Mouse (Mus musculus) heart, adult 2 months (tissue): Measurements from ENCODE around the gene Zmiz2. TPM values are rescaled to one million over a fixed set of nuclear protein-coding genes. Genes with fewer than 3 reads are reported as not detected.
A peak's percentile ranks its signal among the peaks of the same experiment; 100 is the strongest.
"Not testable (repeated sequence)": the region's sequence is repeated elsewhere in the genome, so short reads cannot be mapped to it uniquely, and the experiment has no call there.

Experiments used
- DNase-seq, 2 experiments: peaks; one replicate each; pipeline ENCODE4 v3.0.0; 2021
- H3K27ac ChIP-seq: fragments of 200-600 bp; 2 replicates; pipeline ENCODE4 v1.8.1; 2022
- H3K27me3 ChIP-seq: fragments of 200-500 bp; 2 replicates; pipeline ENCODE4 v1.6.1; 2012; ENCODE audit warnings: mild to moderate bottlenecking, low read length, inconsistent platforms, mixed read lengths; ENCODE audit not compliant: control insufficient read depth, insufficient read depth
- H3K36me3 ChIP-seq: fragments of 200-500 bp; 2 replicates; pipeline ENCODE4 v1.6.1; 2012; ENCODE audit warnings: low read length, inconsistent platforms; ENCODE audit not compliant: control insufficient read depth, insufficient read depth
- H3K4me1 ChIP-seq: fragments of 200-500 bp; 2 replicates; pipeline ENCODE4 v1.6.1; 2011; ENCODE audit warnings: low read length; ENCODE audit not compliant: control insufficient read depth, insufficient read depth
- H3K4me3 ChIP-seq: fragments of 200-600 bp; 2 replicates; pipeline ENCODE4 v1.8.1; 2022
- H3K79me2 ChIP-seq: fragments of 200-500 bp; replicated peaks from 2 replicates; pipeline ENCODE4 v1.6.1; 2012; ENCODE audit warnings: mild to moderate bottlenecking, inconsistent platforms, low read length, moderate library complexity, mixed read lengths; ENCODE audit not compliant: control insufficient read depth, insufficient read depth
- H3K9ac ChIP-seq: fragments of 200-500 bp; 2 replicates; pipeline ENCODE4 v1.6.1; 2012; ENCODE audit warnings: low read depth, mild to moderate bottlenecking, control low read depth, inconsistent platforms, low read length, mixed read lengths
- CTCF ChIP-seq: fragments of 200-600 bp; IDR thresholded peaks from 2 replicates; pipeline ENCODE4 v1.8.1; 2022; ENCODE audit warnings: antibody characterized with exemption, mild to moderate bottlenecking, moderate library complexity
- EP300 ChIP-seq: fragments of 200-500 bp; IDR thresholded peaks from 2 replicates; pipeline ENCODE4 v1.6.1; 2011; ENCODE audit warnings: low read depth, low read length, control low read depth; ENCODE audit not compliant: insufficient read depth
- POLR2A ChIP-seq: fragments of 200-500 bp; IDR thresholded peaks from 2 replicates; pipeline ENCODE4 v1.6.1; 2011; ENCODE audit warnings: mild to moderate bottlenecking, low read depth, low read length, control low read depth; ENCODE audit not compliant: insufficient read depth
- WGBS: fragments of 180-500 bp; shearing (Covaris S2); methylation state at CpG from one replicate; pipeline ENCODE4 v1.1.7; 2018; 5-methylcytosine and 5-hydroxymethylcytosine counted together
- intact Hi-C: fragments of 180-260 bp; cut with DNase I; formaldehyde crosslinking; loops from one replicate; pipeline ENCODE4 v1.15.1; 2025
- polyA plus RNA-seq: library from polyadenylated mRNA; depleted of rRNA; stranded (reverse); fragments of >200 nt; gene quantifications from 2 replicates; pipeline ENCODE4 v1.2.3, GENCODE M21; 2012
- total RNA-seq, 2 experiments: library from RNA; stranded (reverse); gene quantifications; 2 replicates each; pipeline ENCODE4 v1.2.3; 2021

The Zmiz2 gene
- total and polyA plus RNA-seq, 3 experiments: 35.7 to 39.3 (median 36.6) TPM

DNA sequence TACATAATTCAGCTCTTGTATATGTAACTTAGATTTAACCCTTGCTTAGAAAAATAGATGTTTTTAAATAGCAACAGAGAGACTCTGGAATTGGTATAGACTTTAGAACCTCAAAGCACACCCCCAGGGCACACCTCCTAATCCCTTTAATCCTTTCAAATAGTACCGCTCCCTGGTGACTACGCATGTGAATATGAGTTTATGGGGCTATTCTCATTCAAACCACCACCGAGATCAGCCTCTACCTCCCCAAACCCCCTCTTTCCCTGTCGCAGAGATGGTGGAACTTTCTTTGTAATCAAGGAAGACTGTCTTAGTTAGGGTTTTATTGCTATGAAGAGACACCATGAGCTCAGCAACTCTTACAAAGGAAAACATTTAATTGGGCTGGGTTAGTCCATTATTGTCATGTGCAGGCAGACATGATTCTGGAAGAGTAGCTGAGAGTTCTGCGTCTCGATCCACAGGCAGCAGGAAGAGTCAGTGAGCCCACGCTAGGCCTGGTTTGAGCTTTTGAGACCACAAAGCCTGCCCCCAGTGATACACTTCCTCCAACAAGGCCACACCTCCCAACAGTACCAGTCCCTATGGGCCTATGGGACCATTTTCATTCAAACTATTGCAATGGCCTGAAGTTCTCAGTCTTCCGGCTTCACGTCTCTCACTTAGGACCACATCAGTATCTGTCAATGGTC is 24.1 kb upstream of the Zmiz2 start:
- peaks cover 1% of the 10 kb centered on the region; the same call in 1 of the 2 replicates for H3K4me1 ChIP-seq
- no peaks in the 10 kb centered on the region for H3K27me3 ChIP-seq
- H3K4me3 ChIP-seq: no peak overlapping the region
- intact Hi-C loops: loop anchor here (10.0 kb wide), 1 partner anchor 260 kb away; the partner anchor contains the start of gene Tbrg4
- H3K9ac ChIP-seq: no peak overlapping the region
- no peak for DNase-seq
- TF ChIP-seq EP300 (no peak), POLR2A (no peak), CTCF (no peak)
- no peaks in the 10 kb centered on the region for H3K36me3 ChIP-seq
- H3K79me2 ChIP-seq: no peaks in the 10 kb centered on the region
- no peak overlapping the region for H3K27ac ChIP-seq
- 92% methylated on average over 9 of the region's 9 CpGs for WGBS

DNA sequence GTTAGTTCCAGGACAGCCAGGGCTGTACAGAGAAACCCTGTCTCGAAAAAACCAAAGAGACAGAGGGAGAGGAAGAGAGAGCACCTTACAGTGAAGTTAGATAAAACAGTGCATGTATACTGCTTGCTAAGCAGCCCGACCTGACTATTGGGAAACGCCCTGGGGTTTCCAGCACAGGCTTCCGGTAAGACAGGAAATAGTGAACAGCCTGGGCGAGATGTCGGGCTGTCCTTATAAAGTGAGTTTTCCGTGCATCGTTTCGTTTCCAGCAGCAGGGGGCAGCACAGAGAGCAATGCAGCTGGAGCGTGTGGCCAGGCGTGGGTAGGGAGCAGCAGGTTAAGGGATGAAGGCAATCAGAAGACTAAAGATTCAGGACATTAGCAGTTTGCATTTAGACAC is 23.0 kb upstream of the Zmiz2 start:
- intact Hi-C loops: loop anchor here (2.0 to 10.0 kb wide), 2 partner anchors 45 to 259 kb away; partner anchors contain the start of gene Tbrg4
- Histone ChIP-seq H3K27ac (peak overlapping the region; percentile 32; the same call in 1 of the 2 replicates), H3K9ac (no peak overlapping the region), H3K36me3 (no peaks in the 10 kb centered on the region), H3K79me2 (no peaks in the 10 kb centered on the region), H3K27me3 (no peaks in the 10 kb centered on the region), H3K4me1 (peaks cover 1% of the 10 kb centered on the region; the same call in 1 of the 2 replicates), H3K4me3 (no peak overlapping the region; the same call in 1 of the 2 replicates)
- WGBS: 6% methylated on average over 11 of the region's 11 CpGs
- peak; percentile 76 to 85 for DNase-seq
- TF ChIP-seq POLR2A (peak; percentile 44; the same call in 1 of the 2 replicates), EP300 (peak; percentile 89), CTCF (peak; percentile 88)

DNA sequence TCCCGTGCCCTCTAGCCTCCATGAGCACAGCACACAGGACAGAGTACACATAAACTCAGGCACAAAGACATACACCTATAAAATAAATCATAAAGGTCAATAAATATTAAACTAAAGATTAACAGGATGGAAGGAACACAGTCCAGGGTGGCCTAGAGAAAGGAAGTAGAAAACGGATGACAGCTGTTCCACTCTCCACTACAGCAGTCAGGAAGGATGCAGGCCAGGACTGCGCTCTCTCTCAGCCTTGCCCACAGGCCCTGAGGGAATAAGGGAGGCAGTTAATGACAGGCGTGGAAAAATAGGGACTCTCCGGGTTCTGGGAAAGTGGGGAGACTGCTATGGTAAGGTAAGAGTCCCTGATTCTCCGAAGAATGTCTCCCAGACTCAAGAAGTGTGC is 22.4 kb upstream of the Zmiz2 start:
- Histone ChIP-seq H3K36me3 (no peaks in the 10 kb centered on the region), H3K27ac (no peak overlapping the region), H3K4me1 (peaks cover 1% of the 10 kb centered on the region; the same call in 1 of the 2 replicates), H3K27me3 (no peaks in the 10 kb centered on the region), H3K79me2 (no peaks in the 10 kb centered on the region), H3K9ac (no peak overlapping the region), H3K4me3 (no peak overlapping the region)
- TF ChIP-seq EP300 (no peak), CTCF (no peak), POLR2A (no peak)
- WGBS: 48% methylated on average over 6 of the region's 6 CpGs
- no peak for DNase-seq
- intact Hi-C loops: loop anchor here (2.0 to 10.0 kb wide), 2 partner anchors 44 to 258 kb away; partner anchors contain the start of gene Tbrg4

DNA sequence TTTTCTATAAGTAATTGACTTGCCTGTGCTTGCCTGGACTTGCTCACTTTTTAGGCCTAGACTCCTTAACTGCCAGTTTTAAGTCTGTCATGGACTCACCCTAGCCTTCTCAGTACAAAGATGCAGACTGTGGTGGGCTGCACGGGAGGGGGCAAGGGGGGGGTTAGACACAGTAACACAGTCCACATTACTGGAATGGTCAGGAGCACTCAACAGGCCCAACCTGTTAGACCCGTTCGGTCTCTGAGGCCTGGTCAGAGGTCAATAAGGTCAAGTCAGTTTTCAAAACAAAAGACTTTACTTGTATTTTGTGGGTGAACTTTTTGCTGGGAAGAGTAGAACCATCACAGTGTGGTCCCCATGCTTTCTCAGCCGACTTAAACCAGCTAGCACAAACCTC is 21.7 kb upstream of the Zmiz2 start:
- 89% methylated on average over 4 of the region's 4 CpGs for WGBS
- peaks cover 1% of the 10 kb centered on the region; the same call in 1 of the 2 replicates for H3K4me1 ChIP-seq
- TF ChIP-seq EP300: no peak
- TF ChIP-seq POLR2A: no peak
- no peak for TF ChIP-seq CTCF
- no peaks in the 10 kb centered on the region for H3K36me3 ChIP-seq
- DNase-seq: no peak
- no peak overlapping the region for H3K4me3 ChIP-seq
- H3K27ac ChIP-seq: no peak overlapping the region
- no peak overlapping the region for H3K9ac ChIP-seq
- intact Hi-C loops: loop anchor here (2.0 to 10.0 kb wide), 2 partner anchors 44 to 258 kb away; partner anchors contain the start of gene Tbrg4
- H3K79me2 ChIP-seq: no peaks in the 10 kb centered on the region
- no peaks in the 10 kb centered on the region for H3K27me3 ChIP-seq

DNA sequence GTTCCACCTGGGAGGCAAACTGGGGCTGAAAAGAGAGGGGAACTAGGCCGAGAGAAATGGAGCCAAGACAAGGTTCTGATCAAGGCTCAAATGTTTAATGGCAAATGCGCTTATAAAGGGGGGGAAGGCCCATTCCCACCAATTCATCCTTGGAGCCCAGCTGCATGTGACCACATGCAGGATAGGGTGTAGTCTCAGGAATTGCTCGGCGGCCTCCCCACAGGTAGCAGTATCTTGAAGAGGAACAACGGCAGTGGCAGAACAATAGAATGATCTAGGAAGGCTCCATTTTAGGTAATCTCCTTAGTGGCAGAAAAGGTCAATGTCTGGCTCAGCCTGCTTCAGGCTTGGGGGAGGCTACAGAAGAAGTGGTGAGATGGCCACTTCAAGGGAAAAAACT is 20.9 kb upstream of the Zmiz2 start:
- H3K79me2 ChIP-seq: not testable (repeated sequence)

More for the DNA sequence above, 20.9 kb upstream of the Zmiz2 start:
- H3K27me3 ChIP-seq, H3K4me1 ChIP-seq, H3K27ac ChIP-seq, DNase-seq, H3K4me3 ChIP-seq, H3K36me3 ChIP-seq, H3K9ac ChIP-seq: not testable (repeated sequence)
- intact Hi-C loops: loop anchor here (2.0 to 10.0 kb wide), 2 partner anchors 43 to 257 kb away; partner anchors contain the start of gene Tbrg4
- WGBS: 76% methylated on average over 5 of the region's 5 CpGs
